Mouse (Mus musculus): ENCODE measurements around the gene Snx29.
A peak's percentile ranks its signal among the peaks of the same experiment; 100 is the strongest.

Gene Snx29

GRCm38 (mm10) chr16:11454871-11455270 lies 132.2 kb downstream of the Snx29 start:
- DNase-seq: no peak

DNA sequence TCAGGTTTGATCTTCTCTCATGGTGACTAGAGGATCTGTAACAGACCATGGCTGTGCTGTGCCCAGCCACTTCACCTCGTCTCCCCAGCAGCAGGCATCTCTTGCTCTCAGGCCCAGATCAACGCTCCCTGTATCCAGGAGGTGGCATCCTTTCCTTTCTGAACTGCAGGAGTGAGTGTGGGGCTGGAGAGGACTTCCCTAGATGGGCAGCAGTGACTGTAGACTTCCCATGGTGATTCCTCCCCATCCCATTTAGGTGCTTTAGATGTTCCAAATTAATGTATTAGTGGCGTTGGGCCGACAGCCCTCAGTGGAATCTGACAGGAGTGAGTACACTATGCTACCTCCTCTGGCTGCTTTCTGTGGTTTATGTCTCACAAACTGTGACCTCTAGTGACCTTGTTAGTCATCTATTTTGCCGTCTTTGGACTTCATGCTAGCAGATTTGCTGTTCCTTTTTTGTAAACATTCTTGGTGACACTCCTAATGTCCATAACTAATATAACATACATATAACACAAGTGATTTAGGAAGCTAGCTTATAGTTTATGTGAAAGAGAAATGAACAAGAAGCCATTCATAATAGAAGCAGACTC lies 132.9 kb downstream of the Snx29 start:
- no peak for DNase-seq

DNA sequence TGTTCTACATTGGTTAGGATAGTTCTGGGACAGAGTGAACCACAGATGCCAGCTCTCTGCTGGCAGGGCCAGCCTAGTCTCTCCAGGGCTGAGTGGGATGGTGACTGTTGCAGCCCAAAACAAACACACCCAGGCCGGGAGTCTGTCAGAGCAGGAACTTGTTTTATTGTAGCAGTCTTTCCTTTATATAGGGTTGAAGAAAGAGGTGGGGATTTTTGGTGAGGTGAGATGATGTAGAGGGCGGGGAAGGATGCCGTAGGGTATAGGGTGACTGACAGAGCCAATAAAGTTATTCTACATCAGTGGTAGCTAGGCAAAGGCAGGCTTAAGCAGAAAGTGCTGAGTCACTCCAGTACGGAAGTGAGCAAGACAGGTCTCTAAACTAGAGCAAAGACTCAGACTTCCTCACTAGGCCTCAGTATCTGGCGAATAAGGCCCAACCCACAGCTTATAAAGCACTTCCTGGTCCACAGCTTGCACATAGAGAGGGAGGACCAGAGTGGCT lies 133.5 kb downstream of the Snx29 start:
- no peak for DNase-seq

DNA sequence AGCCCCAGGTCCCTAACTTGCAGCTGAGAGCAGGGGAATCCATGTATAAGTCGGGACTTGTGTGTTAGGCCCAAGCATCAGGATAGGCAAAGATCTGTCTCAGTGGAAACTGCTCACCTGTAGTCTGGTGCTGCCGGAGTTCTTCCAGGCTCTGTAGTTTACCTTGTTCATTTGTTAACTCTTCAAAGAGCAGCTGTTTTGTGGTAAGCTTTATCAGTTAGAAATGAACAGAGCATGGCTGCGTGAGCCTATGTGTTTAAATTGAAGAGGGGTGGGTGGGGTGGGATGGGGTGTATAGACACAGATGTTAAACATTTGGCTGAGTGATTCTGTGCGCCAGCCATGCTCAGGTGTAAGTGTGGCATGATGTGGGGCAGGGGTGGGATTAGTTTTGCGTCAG lies 134.4 kb downstream of the Snx29 start:
- DNase-seq: no peak

DNA sequence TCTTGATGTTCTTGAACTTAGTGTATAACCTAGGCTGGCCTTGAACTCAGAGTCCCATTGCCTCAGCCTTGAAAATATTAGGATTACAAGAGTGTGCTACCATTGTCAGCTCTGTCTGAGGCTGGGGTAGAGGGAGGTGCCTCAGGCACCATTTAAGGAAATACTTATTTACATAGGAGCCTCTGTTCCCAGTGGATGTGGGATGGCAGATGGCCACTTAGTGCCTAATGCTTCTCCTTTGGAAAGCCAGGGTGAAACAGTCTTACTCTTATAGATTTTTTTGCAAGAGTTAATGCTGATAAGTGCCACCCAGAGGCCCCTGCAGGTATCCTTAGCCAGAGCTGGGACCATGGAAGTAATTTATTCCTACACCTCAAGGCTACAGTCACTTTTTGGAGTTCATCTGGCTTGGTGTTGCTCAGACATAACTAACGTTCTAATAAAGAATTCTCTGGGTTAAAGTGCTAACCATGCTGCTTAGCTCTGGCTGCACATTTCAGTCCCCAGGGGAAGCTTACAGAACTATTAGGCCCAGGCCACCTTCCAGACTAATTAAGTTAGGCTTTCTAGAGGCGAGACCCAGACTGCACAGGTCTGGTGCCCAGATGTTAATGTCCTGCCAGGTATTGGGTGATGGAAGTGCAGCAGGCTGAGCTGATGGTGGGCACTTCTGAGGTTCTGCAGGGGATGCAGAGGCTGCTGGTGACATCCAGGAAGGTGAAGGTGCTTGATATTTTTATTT lies 135.1 kb downstream of the Snx29 start:
- peak; percentile 20 for DNase-seq

- no peak for DNase-seq
Observed at GRCm38 (mm10) chr16:11460210-11460609, 137.5 kb downstream of the Snx29 start.

DNA sequence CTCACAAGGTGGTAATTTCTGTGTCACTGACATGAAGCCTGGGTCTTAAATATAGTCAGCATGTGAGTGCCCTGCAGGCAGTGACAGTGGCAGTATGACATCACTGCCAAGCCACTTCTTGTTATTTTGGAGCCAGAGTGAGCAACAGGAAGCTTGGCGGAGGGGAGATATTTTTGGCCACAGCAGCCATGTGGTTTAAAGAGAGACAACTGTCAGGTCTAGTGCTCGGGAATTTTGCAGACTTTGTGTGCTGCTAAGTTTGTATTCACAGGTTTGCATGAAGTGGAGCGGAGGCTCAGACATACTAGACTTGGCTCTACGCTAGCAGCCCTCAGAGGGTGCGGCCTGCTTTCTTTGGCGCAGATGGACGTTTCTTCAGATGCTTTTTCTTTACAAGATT lies 138.9 kb downstream of the Snx29 start:
- peak; percentile 40 for DNase-seq

DNA sequence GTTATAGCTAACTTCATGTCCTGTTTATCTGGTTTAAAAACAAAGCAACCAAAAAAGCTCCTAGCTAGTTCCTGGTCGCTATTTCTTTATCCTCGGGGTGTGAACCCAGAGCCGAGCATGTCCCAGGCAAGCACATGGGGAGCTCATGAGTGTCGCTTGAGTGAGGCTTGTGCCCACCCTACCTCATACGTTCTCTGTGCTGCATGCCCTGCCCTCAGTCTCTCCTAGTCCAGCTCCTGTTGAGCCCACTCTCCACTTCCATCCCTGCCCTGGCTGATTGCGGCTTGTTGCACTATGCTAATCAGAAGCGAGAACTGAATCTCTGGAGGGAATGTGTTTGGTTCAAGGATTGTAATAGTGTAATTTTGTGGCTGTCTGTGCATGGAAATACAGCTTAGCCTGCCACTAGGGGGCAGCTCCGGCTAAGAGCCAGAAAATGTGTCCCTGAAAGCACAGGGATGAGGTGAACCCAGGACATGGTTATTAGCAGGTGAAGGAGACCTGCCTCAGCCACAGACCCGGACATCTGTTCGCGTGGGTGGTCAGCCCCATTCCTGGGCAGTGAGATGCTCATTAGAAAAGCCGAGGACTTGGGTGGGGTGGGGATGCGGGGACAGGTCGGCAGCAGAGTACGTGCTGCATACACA lies 145.9 kb downstream of the Snx29 start:
- DNase-seq: peak; percentile 76

GRCm38 (mm10) chr16:11469491-11469890 lies 146.8 kb downstream of the Snx29 start:
- no peak for DNase-seq

GRCm38 (mm10) chr16:11471246-11471645 lies 148.5 kb downstream of the Snx29 start:
- DNase-seq: no peak

DNA sequence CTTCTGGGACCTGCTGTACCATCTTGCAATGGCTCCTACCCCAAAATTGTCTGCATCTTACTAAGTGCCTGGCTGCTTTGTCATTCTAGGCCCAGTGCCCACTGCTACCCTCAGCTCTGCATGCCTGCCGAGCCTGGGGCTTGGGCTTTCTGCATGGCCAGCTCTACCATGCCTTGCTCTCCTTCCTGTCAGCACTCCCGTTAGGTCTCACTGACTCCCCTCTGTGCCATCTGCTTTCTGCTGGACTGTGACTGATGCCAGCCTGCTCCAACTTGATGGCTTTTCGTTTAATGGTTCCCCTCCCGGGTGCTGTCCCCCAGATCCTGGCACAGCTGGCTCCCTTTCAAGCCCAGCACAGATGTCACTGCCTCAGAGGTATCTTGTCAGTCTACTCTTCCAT lies 150.1 kb downstream of the Snx29 start:
- DNase-seq: no peak

DNA sequence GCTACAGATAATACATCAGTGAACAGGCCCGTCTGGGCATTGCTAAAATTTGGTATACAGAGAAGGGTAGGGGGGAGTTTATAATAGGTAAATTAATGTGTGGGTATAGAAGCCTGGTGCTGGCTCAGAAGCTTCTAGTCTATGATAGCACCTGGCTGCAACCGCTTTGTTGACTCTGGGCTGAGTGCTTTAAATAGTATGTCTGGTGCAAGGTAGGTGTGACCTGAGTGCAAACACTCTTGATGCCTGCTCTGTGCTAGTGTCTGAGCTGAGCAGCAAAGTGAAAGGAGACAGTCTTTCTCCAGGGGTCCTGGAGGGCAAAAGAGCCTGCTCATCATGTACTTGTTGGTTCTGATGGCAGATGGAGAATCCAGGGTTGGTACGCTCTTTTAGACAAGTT lies 150.8 kb downstream of the Snx29 start:
- DNase-seq: no peak

DNA sequence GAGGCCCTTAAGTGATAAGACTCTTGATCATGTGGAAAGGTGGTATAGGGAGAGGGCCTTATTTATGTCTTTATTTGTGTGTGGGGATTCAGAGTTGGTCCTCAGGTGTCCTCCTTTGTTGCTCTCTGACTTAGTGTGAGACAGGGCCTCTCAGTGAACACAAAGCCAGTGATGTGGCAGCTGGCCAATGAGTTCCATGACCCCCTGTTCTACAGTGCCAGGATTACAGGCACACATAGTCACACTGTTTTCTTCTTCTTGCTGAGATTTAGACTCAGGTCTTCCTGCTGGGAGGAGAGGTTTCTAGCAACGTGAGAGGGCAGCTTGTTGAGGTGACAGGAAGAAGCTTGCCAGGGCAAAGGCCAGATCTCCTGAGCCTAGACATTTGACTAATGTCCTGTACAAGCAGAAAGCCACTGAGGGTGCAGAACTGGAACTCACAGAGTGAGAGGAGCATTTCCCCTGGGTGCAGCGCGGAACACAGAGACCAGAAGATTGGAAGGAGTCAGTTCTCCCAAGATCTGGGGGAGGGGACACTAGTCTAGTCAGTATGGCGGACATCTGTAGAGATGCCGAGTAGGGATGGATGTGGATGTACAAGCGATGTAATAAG lies 151.3 kb downstream of the Snx29 start:
- no peak for DNase-seq

GRCm38 (mm10) chr16:11475137-11475943 lies 152.6 kb downstream of the Snx29 start:
- peak; percentile 58 for DNase-seq

GRCm38 (mm10) chr16:11476314-11476713 lies 153.6 kb downstream of the Snx29 start:
- no peak for DNase-seq

DNA sequence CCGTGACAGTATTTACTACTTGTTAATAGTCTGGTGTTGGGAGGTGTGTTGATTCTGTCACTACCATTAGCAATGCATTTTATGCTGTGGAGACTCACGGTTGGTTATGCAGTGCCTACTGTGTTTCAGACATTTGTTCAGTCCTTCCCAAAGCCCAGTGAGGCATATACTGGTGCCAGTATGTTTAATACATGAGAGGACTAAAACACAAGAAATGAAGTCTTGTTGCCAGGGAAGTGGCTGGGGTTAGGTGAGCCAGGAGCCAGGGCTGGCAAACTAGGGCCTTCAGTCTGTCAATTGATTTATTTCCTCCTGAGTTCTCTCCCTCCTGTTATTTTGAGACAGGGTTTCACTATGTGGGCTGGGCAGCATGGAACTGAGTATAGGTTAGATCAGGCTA lies 154.3 kb downstream of the Snx29 start:
- DNase-seq: no peak

DNA sequence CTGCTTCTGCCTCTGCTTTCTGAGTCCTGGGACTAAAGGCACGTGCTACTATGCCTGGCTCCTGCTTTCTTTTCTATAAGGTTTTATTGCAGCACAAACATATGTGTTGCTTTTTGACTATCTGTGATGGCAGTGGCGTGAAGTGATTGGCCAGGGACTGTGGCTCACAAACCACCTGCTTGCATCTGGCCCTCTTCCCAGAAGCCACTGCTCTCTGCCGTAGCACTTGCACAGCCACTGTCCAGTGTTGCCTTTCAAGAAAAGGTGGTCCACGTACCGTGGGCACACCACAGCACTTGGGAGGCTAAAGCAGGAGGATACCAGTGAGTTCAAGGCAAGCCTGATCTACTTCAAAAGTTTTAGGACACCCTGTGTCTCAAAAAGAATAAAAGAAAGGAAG lies 154.9 kb downstream of the Snx29 start:
- no peak for DNase-seq

DNA sequence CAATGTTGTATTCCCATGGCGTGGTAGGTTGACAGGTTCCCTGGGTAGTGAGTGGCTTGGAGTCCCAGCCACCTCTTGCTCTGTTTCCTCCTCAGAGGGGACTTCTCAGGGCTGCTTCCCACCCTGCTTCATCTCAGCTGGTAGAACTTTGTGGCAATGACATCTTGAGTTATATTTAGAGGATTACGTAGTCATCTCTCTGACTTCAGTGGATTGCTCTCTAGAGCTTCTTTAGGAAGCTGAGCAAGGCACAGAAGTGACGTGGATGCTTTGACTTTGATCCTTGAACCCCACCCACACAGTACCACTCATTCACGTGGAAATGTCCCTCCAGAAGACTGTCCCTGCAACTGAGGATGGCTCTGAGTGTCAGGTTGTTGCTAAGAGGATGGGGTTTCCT lies 156.9 kb downstream of the Snx29 start:
- no peak for DNase-seq

- DNase-seq: no peak
Observed at GRCm38 (mm10) chr16:11482189-11482588, 159.5 kb downstream of the Snx29 start.

DNA sequence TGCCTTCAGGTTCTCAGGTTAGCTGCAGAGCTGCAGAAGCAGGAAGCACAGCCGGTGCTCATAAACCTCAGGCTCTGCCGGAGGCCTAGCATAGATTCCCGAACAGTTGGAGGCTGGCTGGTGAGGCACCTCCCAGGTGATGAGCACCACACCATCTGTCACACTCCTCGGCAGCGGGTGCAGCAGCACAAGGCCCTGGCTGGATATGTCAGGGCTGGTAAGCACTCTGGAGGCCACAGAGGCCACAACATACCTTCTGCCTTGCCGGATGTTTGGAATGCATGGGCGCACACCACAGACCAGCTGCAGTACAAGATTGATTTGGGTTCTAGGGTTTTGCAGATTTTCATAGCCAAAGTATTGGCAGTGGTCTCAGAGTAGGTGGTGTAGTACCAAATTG lies 172.2 kb downstream of the Snx29 start:
- no peak for DNase-seq

DNA sequence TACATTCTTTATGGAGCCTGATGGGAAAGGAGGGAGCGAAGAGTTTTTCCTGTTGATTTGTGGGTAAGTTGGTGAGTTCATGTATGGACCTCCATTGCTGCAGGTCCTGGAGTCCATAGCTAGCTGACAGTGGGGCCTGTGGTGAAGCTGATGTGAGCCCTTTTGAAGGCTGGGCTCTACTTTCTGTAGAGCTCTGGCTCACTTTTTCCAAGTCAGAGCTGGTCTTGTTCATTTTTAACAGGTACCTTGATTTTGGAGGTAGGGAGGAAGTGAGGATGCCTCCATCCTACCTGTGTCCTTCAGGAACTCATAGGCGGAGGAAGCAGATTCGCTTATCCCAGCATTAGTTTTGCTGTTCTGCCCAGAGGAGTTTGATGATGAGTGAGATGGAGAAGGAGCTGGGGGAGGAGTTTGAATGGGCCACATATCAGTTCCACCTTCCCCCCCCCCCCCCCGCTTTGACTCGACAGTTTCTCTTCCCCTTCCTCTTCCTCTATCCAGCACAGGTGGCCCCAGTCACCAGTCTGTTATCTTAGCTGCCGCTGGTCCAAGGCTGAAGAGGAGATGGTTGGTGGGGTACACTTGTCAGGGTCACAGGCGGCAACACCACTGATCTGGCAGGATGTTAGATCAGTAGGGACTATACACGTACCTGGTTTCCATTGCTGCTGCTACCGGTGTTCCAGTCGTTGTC lies 173.4 kb downstream of the Snx29 start:
- DNase-seq: no peak

- DNase-seq: no peak
Observed at GRCm38 (mm10) chr16:11496721-11497120, 174.0 kb downstream of the Snx29 start.

All from kidney, postnatal 14 days (tissue).